Mouse (Mus musculus): Measurements from ENCODE around the gene Akt1s1. TPM values are rescaled to one million over a fixed set of nuclear protein-coding genes. Genes with fewer than 3 reads are reported as not detected.
"Not testable (repeated sequence)": the region's sequence is repeated elsewhere in the genome, so short reads cannot be mapped to it uniquely, and the experiment has no call there.

The Akt1s1 gene
- polyA plus RNA-seq, 1 experiment from 2014 or later, result 38.0 TPM

DNA sequence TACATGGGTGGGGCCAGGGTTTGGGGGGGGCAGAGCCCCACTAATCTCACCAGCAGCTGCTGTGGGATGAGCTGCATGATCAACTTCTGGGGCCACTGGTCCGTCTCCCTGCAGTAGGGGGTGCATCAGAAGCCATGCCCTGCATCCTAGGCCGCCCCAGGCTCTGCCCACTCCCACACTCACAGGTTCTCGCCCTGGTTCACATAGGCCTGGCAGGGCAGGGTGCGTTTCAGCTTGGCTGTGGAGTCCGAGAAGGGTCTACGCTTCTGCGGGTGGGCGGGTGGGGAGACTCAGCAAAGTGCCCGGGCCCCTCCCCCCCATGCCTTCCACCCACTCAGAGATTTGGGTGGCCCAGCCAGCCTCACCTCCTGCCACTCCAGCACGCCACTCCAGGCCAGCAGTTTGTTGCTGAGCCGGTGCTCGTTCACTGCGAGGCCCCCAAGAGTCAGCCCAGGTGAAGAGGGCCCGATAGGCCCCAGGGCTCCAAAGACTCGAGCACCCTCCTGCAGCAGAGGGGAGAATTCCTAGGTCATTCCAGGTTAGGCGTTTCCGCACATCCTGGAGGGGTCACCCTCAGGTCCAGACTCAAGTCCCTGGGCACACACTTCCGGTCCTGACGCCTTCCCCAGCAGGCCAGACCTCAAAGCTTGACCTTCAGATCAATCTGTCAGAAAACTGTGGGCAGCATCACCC is 18.4 kb downstream of the Akt1s1 start:
- H3K9me3 ChIP-seq (ENCODE audit: control insufficient read depth, low read length), result no peaks in the 10 kb centered on the region
- 81% methylated on average over 18 of the region's 19 CpGs for WGBS
- DNase-seq (ENCODE audit: low spot score) (no peak), ATAC-seq (ENCODE audit: low FRiP score) (no peak)
- H3K9ac ChIP-seq (ENCODE audit: low read depth, low read length), result peak overlapping the region; percentile 100
- H3K4me2 ChIP-seq (replicated peaks; ENCODE audit: low read depth, low read length), result peak overlapping the region; percentile 79
- peaks cover 17% of the 10 kb centered on the region; the same call in 1 of the 2 replicates for H3K36me3 ChIP-seq (ENCODE audit: control insufficient read depth, insufficient read depth, low read length)
- H3K4me1 ChIP-seq (replicated peaks; ENCODE audit: control insufficient read depth, insufficient read depth, low read length), result peaks cover 12% of the 10 kb centered on the region
- H3K4me3 ChIP-seq (ENCODE audit: low read depth, low read length), result peak overlapping the region; percentile 98; the same call in 1 of the 2 replicates
- no peak overlapping the region for H3K27ac ChIP-seq (ENCODE audit: low read depth, low read length)
- no peaks in the 10 kb centered on the region for H3K27me3 ChIP-seq (ENCODE audit: control insufficient read depth, insufficient read depth, low read length)

DNA sequence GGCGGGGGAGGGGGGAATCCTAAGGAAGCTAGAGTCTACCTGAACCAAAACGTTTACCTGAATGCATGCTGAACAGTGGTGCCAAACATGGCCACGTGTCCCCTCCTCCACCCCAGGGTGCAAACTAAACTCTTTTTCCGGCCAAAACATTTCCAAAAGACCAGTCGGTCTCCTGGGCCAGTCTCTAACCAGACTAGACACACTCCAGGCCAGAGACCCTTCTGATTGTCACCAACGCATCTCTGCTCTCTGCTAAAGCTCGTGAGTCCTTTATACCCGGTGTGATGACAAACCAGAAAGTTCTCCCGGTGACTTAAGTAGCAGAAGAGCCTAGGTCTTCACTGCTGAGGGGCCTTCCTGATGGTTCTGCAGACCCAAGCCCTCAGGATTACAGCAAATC is 19.0 kb downstream of the Akt1s1 start:
- H3K27ac ChIP-seq (ENCODE audit: low read depth, low read length), result no peak overlapping the region
- no peaks in the 10 kb centered on the region for H3K27me3 ChIP-seq (ENCODE audit: control insufficient read depth, insufficient read depth, low read length)
- DNase-seq (ENCODE audit: low spot score) (no peak), ATAC-seq (ENCODE audit: low FRiP score) (no peak)
- H3K4me1 ChIP-seq (replicated peaks; ENCODE audit: control insufficient read depth, insufficient read depth, low read length), result peaks cover 12% of the 10 kb centered on the region
- 52% methylated on average over 9 of the region's 9 CpGs for WGBS
- peak overlapping the region; percentile 79 for H3K4me2 ChIP-seq (replicated peaks; ENCODE audit: low read depth, low read length)
- peaks cover 17% of the 10 kb centered on the region; the same call in 1 of the 2 replicates for H3K36me3 ChIP-seq (ENCODE audit: control insufficient read depth, insufficient read depth, low read length)
- H3K9ac ChIP-seq (ENCODE audit: low read depth, low read length), result peak overlapping the region; percentile 100
- peak overlapping the region; percentile 98 for H3K4me3 ChIP-seq (ENCODE audit: low read depth, low read length)
- no peaks in the 10 kb centered on the region for H3K9me3 ChIP-seq (ENCODE audit: control insufficient read depth, low read length)

DNA sequence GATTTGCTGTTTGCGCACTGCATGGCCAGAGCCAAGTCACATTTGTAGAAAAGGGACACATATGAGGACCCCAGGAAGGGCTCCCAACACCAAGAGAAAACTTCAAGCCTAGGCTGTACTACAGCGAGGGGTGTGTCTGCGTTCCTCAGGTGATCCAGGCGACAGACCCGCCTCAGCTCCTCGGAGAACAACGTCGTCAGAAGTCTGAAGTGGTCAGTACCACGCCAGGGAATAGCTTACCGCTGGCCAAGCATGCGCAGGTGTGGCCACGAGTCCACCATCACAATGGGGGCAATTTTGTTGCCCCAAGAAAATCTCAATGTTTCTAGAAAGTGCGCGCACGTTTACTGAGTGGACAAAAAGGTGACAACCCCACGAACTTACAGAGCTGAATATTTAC is 19.7 kb downstream of the Akt1s1 start:
- Histone ChIP-seq H3K4me1 (replicated peaks; ENCODE audit: control insufficient read depth, insufficient read depth, low read length) (peaks cover 12% of the 10 kb centered on the region), H3K9me3 (ENCODE audit: control insufficient read depth, low read length) (no peaks in the 10 kb centered on the region), H3K4me2 (replicated peaks; ENCODE audit: low read depth, low read length) (peak overlapping the region; percentile 79), H3K27ac (ENCODE audit: low read depth, low read length) (0 out of 2 replicates have a peak overlapping the region, but pooled peaks have one; percentile 100), H3K9ac (ENCODE audit: low read depth, low read length) (peak overlapping the region; percentile 100), H3K36me3 (ENCODE audit: control insufficient read depth, insufficient read depth, low read length) (peaks cover 12% of the 10 kb centered on the region; the same call in 1 of the 2 replicates), H3K27me3 (ENCODE audit: control insufficient read depth, insufficient read depth, low read length) (no peaks in the 10 kb centered on the region), H3K4me3 (ENCODE audit: low read depth, low read length) (peak overlapping the region; percentile 98)
- WGBS, result 8% methylated on average over 16 of the region's 16 CpGs
- no peak for DNase-seq (ENCODE audit: low spot score)
- ATAC-seq (ENCODE audit: low FRiP score), result no peak

DNA sequence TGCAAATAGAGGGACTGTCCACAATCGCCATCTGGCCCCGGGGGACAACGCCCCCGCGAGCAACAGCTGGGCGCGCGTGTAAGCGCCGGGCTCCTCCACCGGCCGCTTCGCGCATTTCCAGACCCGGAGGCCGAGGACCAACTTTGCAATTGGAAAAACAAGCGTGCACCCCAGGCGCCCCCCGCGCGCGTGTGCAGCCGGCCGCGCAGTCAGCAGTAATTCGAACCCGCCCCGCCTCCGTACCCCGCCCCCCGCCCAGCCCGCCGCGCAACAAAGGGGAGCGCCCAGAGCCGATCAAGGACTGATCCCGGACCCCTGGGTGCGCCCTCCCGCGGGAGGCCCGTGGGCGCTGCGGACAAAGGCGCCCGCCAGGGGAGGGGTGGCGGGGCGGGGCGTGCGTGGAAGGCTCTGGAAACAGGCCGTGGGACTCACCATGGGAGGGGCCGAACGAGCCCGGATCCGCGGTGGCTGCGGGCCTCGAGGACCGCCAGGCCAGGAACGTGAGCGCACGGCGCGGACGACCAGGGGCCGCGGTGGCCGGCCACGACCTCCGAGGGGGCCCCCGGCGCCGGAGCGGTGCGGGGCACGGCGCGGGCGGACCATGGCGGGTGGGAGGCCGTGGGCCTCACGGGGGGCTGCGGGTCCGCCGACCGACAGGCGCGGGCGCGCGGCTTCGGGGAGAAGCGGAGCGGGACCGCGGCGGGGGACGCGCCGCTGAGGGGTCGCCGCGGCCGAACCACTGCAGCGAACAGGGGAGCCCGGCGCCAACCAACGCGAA is 20.3 kb downstream of the Akt1s1 start:
- peak overlapping the region; percentile 100 for H3K27ac ChIP-seq (ENCODE audit: low read depth, low read length)
- H3K27me3 ChIP-seq (ENCODE audit: control insufficient read depth, insufficient read depth, low read length), result no peaks in the 10 kb centered on the region
- no peaks in the 10 kb centered on the region for H3K9me3 ChIP-seq (ENCODE audit: control insufficient read depth, low read length)
- DNase-seq (ENCODE audit: low spot score), result peak; percentile 70
- H3K4me1 ChIP-seq (replicated peaks; ENCODE audit: control insufficient read depth, insufficient read depth, low read length), result peaks cover 12% of the 10 kb centered on the region
- ATAC-seq (ENCODE audit: low FRiP score), result peak; percentile 46
- under 1% methylated on average over 83 of the region's 108 CpGs for WGBS
- peak overlapping the region; percentile 98 for H3K4me3 ChIP-seq (ENCODE audit: low read depth, low read length)
- H3K9ac ChIP-seq (ENCODE audit: low read depth, low read length), result peak overlapping the region; percentile 100
- H3K4me2 ChIP-seq (replicated peaks; ENCODE audit: low read depth, low read length), result peak overlapping the region; percentile 79
- H3K36me3 ChIP-seq (ENCODE audit: control insufficient read depth, insufficient read depth, low read length), result 0 out of 2 replicates have a peak, but pooled peaks cover 7% of the 10 kb centered on the region

DNA sequence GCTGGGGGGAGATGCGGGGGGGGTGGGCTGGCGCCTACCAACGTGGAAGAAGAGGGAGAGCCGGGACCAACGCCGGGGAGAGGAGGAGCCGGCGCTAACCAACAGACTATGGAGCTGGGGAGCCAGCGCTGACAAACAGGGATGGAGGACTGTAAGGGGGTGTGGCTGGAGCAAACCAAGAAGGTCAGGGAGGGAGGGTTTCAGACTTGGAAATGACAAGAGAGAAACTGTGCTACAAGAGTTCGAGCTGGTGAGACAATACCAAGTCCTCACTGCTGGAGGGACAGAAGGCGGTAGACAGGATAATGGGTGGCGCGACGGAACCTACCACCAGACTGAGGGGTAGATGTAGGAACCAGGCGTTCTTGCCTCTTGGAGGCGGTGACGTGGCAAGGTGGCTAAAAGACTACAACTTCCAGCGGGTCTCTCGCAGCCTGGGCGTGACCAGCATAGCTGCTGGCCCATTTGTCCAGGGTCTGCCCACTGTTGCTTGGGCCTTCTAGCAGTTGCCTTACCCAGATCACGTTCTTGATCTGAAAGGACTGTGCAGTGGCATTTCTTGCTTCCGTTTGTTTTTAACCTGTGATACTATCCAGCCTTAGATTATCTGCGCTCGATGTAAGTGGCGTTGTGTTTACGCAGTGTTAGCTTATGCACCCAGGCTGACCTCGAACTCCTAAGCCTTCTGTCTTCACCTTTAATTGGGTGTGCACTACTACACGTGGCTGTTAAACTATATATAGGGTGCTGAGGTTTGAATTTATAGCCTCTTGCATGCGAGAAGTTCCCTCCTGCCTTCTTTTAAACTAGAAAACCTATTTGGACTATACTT is 21.1 kb downstream of the Akt1s1 start, which contains the start of gene Ptov1:
Ptov1 (minus strand) TSS at position 92 of the 832 bp plus-strand sequence.
- H3K9me3 ChIP-seq (ENCODE audit: control insufficient read depth, low read length), result no peaks in the 10 kb centered on the region
- ATAC-seq (ENCODE audit: low FRiP score) (peak; percentile 95), DNase-seq (ENCODE audit: low spot score) (peak; percentile 93)
- peak within 1 kb of the TSS; percentile 79 for H3K4me2 ChIP-seq (replicated peaks; ENCODE audit: low read depth, low read length)
- peak within 1 kb of the TSS; percentile 100 for H3K27ac ChIP-seq (ENCODE audit: low read depth, low read length)
- H3K4me3 ChIP-seq (ENCODE audit: low read depth, low read length), result peak within 1 kb of the TSS; percentile 98
- H3K27me3 ChIP-seq (ENCODE audit: control insufficient read depth, insufficient read depth, low read length), result no peaks in the 10 kb centered on the region
- peak within 1 kb of the TSS; percentile 100 for H3K9ac ChIP-seq (ENCODE audit: low read depth, low read length)
- 12% methylated on average over 29 of the region's 29 CpGs for WGBS
- 0 out of 2 replicates have a peak, but pooled peaks cover 4% of the 10 kb centered on the region for H3K36me3 ChIP-seq (ENCODE audit: control insufficient read depth, insufficient read depth, low read length)
- peaks cover 12% of the 10 kb centered on the region for H3K4me1 ChIP-seq (replicated peaks; ENCODE audit: control insufficient read depth, insufficient read depth, low read length)

DNA sequence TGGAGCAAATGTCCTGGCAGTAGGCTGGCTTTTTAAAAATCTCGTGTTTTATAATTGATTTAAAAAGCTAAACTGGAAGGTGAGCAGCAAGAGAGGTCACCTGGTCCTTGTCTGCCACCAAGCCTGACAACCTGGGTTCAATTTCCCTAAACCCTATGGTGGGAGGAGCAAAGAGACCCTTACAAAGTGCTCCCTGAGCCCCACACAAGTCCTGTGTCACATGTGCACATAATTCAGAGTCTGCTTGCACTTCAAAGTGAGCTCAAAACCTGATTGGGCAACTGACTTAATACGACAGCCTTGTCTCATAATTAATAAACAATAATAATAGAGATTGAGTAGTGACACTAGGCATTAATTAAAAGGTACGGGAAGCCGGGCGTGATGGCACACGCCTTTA is 21.8 kb downstream of the Akt1s1 start:
- 85% methylated on average over 6 of the region's 6 CpGs for WGBS
- H3K27me3 ChIP-seq (ENCODE audit: control insufficient read depth, insufficient read depth, low read length), result no peaks in the 10 kb centered on the region
- no peaks in the 10 kb centered on the region for H3K36me3 ChIP-seq (ENCODE audit: control insufficient read depth, insufficient read depth, low read length)
- DNase-seq (ENCODE audit: low spot score), result no peak
- H3K9me3 ChIP-seq (ENCODE audit: control insufficient read depth, low read length), result no peaks in the 10 kb centered on the region
- H3K4me2 ChIP-seq (replicated peaks; ENCODE audit: low read depth, low read length), result no peak overlapping the region
- H3K9ac ChIP-seq (ENCODE audit: low read depth, low read length), result peak overlapping the region; percentile 100
- peak overlapping the region; percentile 100; the same call in 1 of the 2 replicates for H3K27ac ChIP-seq (ENCODE audit: low read depth, low read length)
- peaks cover 12% of the 10 kb centered on the region for H3K4me1 ChIP-seq (replicated peaks; ENCODE audit: control insufficient read depth, insufficient read depth, low read length)
- H3K4me3 ChIP-seq (ENCODE audit: low read depth, low read length), result no peak overlapping the region; the same call in 1 of the 2 replicates
- ATAC-seq (ENCODE audit: low FRiP score), result no peak

DNA sequence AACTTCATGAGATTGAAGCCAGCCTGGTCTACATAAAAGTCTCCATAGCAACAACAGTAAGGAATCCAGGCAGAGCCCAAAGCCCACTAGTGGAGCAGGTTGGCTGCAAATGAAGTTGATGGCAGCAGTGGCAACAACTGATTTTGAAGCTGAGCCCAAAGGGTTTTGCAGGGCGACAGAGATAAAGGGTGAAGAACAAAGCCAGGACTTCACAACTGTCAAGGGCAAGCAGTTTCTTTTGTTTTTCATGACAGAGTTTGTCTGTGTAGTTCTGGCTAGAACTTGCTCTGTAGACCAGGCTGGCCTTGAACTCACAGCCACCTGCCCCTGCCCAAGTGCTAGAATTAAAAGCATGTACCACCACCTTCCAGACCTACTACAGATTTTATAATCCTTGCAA is 22.4 kb downstream of the Akt1s1 start:
- H3K27me3 ChIP-seq (ENCODE audit: control insufficient read depth, insufficient read depth, low read length), result no peaks in the 10 kb centered on the region
- no peaks in the 10 kb centered on the region for H3K9me3 ChIP-seq (ENCODE audit: control insufficient read depth, low read length)
- no peak overlapping the region for H3K4me2 ChIP-seq (replicated peaks; ENCODE audit: low read depth, low read length)
- no peak overlapping the region for H3K9ac ChIP-seq (ENCODE audit: low read depth, low read length)
- no peaks in the 10 kb centered on the region for H3K36me3 ChIP-seq (ENCODE audit: control insufficient read depth, insufficient read depth, low read length)
- H3K4me1 ChIP-seq (replicated peaks; ENCODE audit: control insufficient read depth, insufficient read depth, low read length), result peaks cover 12% of the 10 kb centered on the region
- DNase-seq (ENCODE audit: low spot score) (no peak), ATAC-seq (ENCODE audit: low FRiP score) (no peak)
- 42% methylated on average over 1 of the region's 1 CpGs for WGBS
- H3K27ac ChIP-seq (ENCODE audit: low read depth, low read length), result no peak overlapping the region
- no peak overlapping the region for H3K4me3 ChIP-seq (ENCODE audit: low read depth, low read length)

DNA sequence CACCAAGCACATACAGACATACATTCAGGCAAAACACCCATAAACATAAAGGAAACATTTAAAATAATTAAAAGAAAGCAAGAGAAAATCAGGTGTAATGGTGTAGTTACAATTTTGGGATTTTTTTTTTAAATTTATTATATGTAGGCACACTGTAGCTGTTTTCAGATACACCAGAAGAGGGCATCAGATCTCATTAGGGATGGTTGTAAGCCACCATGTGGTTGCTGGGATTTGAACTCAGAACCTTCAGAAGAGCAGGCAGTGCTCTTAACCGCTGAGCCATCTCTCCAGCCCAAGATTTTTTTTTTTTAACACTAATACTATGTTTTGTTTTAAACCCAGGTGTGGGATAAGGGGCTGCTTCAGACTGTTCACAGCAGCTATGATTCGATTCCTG is 23.0 kb downstream of the Akt1s1 start:
- H3K36me3 ChIP-seq (ENCODE audit: control insufficient read depth, insufficient read depth, low read length); H3K4me2 ChIP-seq (replicated peaks; ENCODE audit: low read depth, low read length); DNase-seq (ENCODE audit: low spot score); H3K9me3 ChIP-seq (ENCODE audit: control insufficient read depth, low read length); ATAC-seq (ENCODE audit: low FRiP score); H3K9ac ChIP-seq (ENCODE audit: low read depth, low read length); H3K27me3 ChIP-seq (ENCODE audit: control insufficient read depth, insufficient read depth, low read length); H3K27ac ChIP-seq (ENCODE audit: low read depth, low read length); H3K4me3 ChIP-seq (ENCODE audit: low read depth, low read length): not testable (repeated sequence)
- H3K4me1 ChIP-seq (replicated peaks; ENCODE audit: control insufficient read depth, insufficient read depth, low read length), result peaks cover 12% of the 10 kb centered on the region
- WGBS, result 91% methylated on average over 2 of the region's 2 CpGs

Measured in hindbrain, embryonic 11.5 days (tissue).